Mouse (Mus musculus): Measurements from ENCODE around the gene Rnf187. TPM values are rescaled to one million over a fixed set of nuclear protein-coding genes. Genes with fewer than 3 reads are reported as not detected.

The Rnf187 gene
- total and polyA plus RNA-seq, 3 experiments, result 185 to 195 (median 188) TPM

DNA sequence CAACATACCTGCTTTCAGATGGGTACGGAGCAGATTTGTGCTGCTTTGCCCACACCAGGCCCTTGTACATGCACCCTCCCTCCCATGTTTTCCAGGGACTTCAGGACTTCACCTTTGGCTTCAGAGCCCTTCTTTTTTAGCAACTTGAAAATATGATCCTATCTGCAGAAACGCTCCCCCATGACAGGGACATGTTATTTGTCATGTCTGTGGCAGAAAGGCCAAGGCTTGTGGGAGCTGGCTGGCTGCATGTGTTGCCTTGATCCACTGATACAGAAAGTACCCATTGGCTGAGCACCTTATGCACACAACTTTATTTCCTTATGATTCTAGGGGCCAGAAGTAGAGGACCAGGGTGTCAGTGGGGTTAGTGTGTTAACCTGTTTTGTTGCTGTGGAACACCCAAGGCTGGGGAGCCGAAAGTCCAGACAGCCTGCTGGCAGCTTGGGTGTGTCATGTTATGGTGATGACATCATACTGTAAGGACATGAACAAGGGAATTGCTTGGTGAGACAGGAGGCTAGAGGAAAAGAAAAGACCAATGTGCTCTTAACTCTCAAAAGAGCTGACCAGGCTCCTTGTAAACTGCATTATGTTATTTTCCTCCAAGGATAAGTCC, 46.7 kb upstream of the Rnf187 start:
- in situ Hi-C loops (cut with MboI; ENCODE audit: low pct_ligation_motif_present, low pct_unique_long_range_greater_than_20kb, low sequenced_read_pairs) (no loop called here), dilution Hi-C loops (cut with MboI; ENCODE audit: extremely low pct_ligation_motif_present, extremely low pct_unique_long_range_greater_than_20kb, low sequenced_read_pairs) (no loop called here)
- Histone ChIP-seq H3K27me3 (replicated peaks) (no peaks in the 10 kb centered on the region), H3K27ac (ENCODE audit: insufficient read depth, low read depth) (no peak overlapping the region), H3K4me2 (ENCODE audit: insufficient read depth, low read depth, poor library complexity, severe bottlenecking) (no peak overlapping the region), H3K9me3 (replicated peaks; ENCODE audit: low read length) (no peaks in the 10 kb centered on the region), H3K36me3 (replicated peaks in 1 of 2; ENCODE audit: control insufficient read depth in 1 of 2, insufficient read depth in 1 of 2, low read length in 1 of 2) (peaks cover 73 to 94% of the 10 kb centered on the region in 2 experiments), H3K4me3 (replicated peaks in 1 of 3; ENCODE audit: low read depth in 2 of 3, low read length in 2 of 3, poor library complexity in 1 of 3) (no peak overlapping the region), H3K79me2 (replicated peaks; ENCODE audit: control insufficient read depth, extremely low read depth, insufficient read depth, poor library complexity, severe bottlenecking) (peaks cover 11% of the 10 kb centered on the region), H3K4me1 (ENCODE audit: control insufficient read depth in 1 of 2, insufficient read depth in 2 of 2) (peaks cover 21 to 60% of the 10 kb centered on the region in 2 experiments), H3K9ac (ENCODE audit: insufficient read depth, low read depth) (no peak overlapping the region)
- DNase-seq (ENCODE audit: extremely low read depth), result no peak
- TF ChIP-seq GABPA (IDR thresholded peaks at IDR 0.05; ENCODE audit: insufficient replicate concordance, low read depth, low read length) (no peak), IRF4 (IDR thresholded peaks at IDR 0.05; ENCODE audit: low read depth, low read length) (no peak), E2F4 (IDR thresholded peaks at IDR 0.05; ENCODE audit: insufficient replicate concordance, low read depth, low read length) (no peak), ELF1 (IDR thresholded peaks at IDR 0.05; ENCODE audit: low read depth, low read length) (no peak), NRF1 (IDR thresholded peaks at IDR 0.05; ENCODE audit: low read depth, low read length) (no peak), BHLHE40 (IDR thresholded peaks at IDR 0.05; ENCODE audit: low read depth, low read length) (no peak), MYC (IDR thresholded peaks at IDR 0.05; ENCODE audit: low read depth, low read length) (no peak), NELFE (IDR thresholded peaks at IDR 0.05; ENCODE audit: low read depth, low read length) (no peak), POLR2AphosphoS2 (IDR thresholded peaks at IDR 0.05; ENCODE audit: low read depth, low read length) (no peak), ETS1 (conservative IDR thresholded peaks at IDR 0.05; ENCODE audit: low read depth, low read length) (no peak), EP300 (IDR thresholded peaks at IDR 0.05; ENCODE audit: low read length) (no peak), KAT2A (IDR thresholded peaks at IDR 0.05; ENCODE audit: insufficient replicate concordance, low read length) (no peak), TBP (conservative IDR thresholded peaks at IDR 0.05; ENCODE audit: low read depth, low read length) (no peak), ZKSCAN1 (IDR thresholded peaks at IDR 0.05; ENCODE audit: borderline replicate concordance, low read depth, low read length) (no peak), JUN (IDR thresholded peaks at IDR 0.05; ENCODE audit: insufficient read depth, low read depth, low read length) (no peak), ZMIZ1 (IDR thresholded peaks at IDR 0.05; ENCODE audit: low read depth, low read length) (no peak), CTCF (conservative IDR thresholded peaks at IDR 0.05 in 1 of 2, IDR thresholded peaks at IDR 0.05 in 1 of 2; ENCODE audit: low read depth in 2 of 2, low read length in 2 of 2) (no peak), CHD2 (IDR thresholded peaks at IDR 0.05; ENCODE audit: low read length) (no peak), ZNF384 (IDR thresholded peaks at IDR 0.05; ENCODE audit: low read depth, low read length) (no peak)

GRCm38 (mm10) chr11:58984657-58985056, 45.9 kb upstream of the Rnf187 start:
- Histone ChIP-seq H3K9me3 (replicated peaks; ENCODE audit: low read length) (no peaks in the 10 kb centered on the region), H3K4me3 (replicated peaks in 1 of 3; ENCODE audit: low read depth in 2 of 3, low read length in 2 of 3, poor library complexity in 1 of 3) (no peak overlapping the region), H3K4me1 (ENCODE audit: control insufficient read depth in 1 of 2, insufficient read depth in 2 of 2) (peaks cover 23 to 62% of the 10 kb centered on the region in 2 experiments), H3K27me3 (replicated peaks) (no peaks in the 10 kb centered on the region), H3K27ac (ENCODE audit: insufficient read depth, low read depth) (no peak overlapping the region), H3K4me2 (ENCODE audit: insufficient read depth, low read depth, poor library complexity, severe bottlenecking) (no peak overlapping the region), H3K9ac (ENCODE audit: insufficient read depth, low read depth) (no peak overlapping the region), H3K79me2 (replicated peaks; ENCODE audit: control insufficient read depth, extremely low read depth, insufficient read depth, poor library complexity, severe bottlenecking) (peaks cover 18% of the 10 kb centered on the region), H3K36me3 (replicated peaks in 1 of 2; ENCODE audit: control insufficient read depth in 1 of 2, insufficient read depth in 1 of 2, low read length in 1 of 2) (peaks cover 65 to 91% of the 10 kb centered on the region in 2 experiments)
- dilution Hi-C loops (cut with MboI; ENCODE audit: extremely low pct_ligation_motif_present, extremely low pct_unique_long_range_greater_than_20kb, low sequenced_read_pairs) (no loop called here), in situ Hi-C loops (cut with MboI; ENCODE audit: low pct_ligation_motif_present, low pct_unique_long_range_greater_than_20kb, low sequenced_read_pairs) (no loop called here)
- TF ChIP-seq JUND (conservative IDR thresholded peaks at IDR 0.05; ENCODE audit: low read depth, low read length) (no peak), MAFK (IDR thresholded peaks at IDR 0.05; ENCODE audit: insufficient replicate concordance, low read length) (no peak), BHLHE40 (IDR thresholded peaks at IDR 0.05; ENCODE audit: low read depth, low read length) (no peak), RAD21 (IDR thresholded peaks at IDR 0.05; ENCODE audit: low read depth, low read length) (no peak), KAT2A (IDR thresholded peaks at IDR 0.05; ENCODE audit: insufficient replicate concordance, low read length) (no peak), MAZ (IDR thresholded peaks at IDR 0.05; ENCODE audit: low read depth, low read length) (no peak), ZC3H11A (IDR thresholded peaks at IDR 0.05; ENCODE audit: low read depth, low read length) (no peak), PAX5 (IDR thresholded peaks at IDR 0.05; ENCODE audit: low read length) (no peak), TBP (conservative IDR thresholded peaks at IDR 0.05; ENCODE audit: low read depth, low read length) (no peak), ELF1 (IDR thresholded peaks at IDR 0.05; ENCODE audit: low read depth, low read length) (no peak)
- DNase-seq (ENCODE audit: extremely low read depth), result no peak
